Mouse (Mus musculus): ENCODE measurements around the gene Pkd2l1.
A peak's percentile ranks its signal among the peaks of the same experiment; 100 is the strongest.
"Not testable (repeated sequence)": the region's sequence is repeated elsewhere in the genome, so short reads cannot be mapped to it uniquely, and the experiment has no call there.

Pkd2l1 gene

GRCm38 (mm10) chr19:44157005-44157404, 35.2 kb downstream of the Pkd2l1 start:
- DNase-seq, result no peak

GRCm38 (mm10) chr19:44153781-44154180, 38.5 kb downstream of the Pkd2l1 start:
- no peak for DNase-seq

GRCm38 (mm10) chr19:44148991-44149390, 43.3 kb downstream of the Pkd2l1 start:
- no peak for DNase-seq

GRCm38 (mm10) chr19:44148345-44148744, 43.9 kb downstream of the Pkd2l1 start:
- DNase-seq, result no peak

- no peak for DNase-seq
Observed at GRCm38 (mm10) chr19:44146951-44147350, 45.3 kb downstream of the Pkd2l1 start.

GRCm38 (mm10) chr19:44146568-44146879, 45.7 kb downstream of the Pkd2l1 start:
- DNase-seq, result no peak

- DNase-seq, result peak; percentile 91 to 93
Observed at GRCm38 (mm10) chr19:44145702-44146567, 46.3 kb downstream of the Pkd2l1 start, which contains the start of gene Bloc1s2. Bloc1s2 (minus strand) TSS chr19:44146446.

- no peak for DNase-seq
Observed at GRCm38 (mm10) chr19:44144366-44144765, 47.9 kb downstream of the Pkd2l1 start.

GRCm38 (mm10) chr19:44135960-44136485, 56.2 kb downstream of the Pkd2l1 start:
- peak; percentile 15 to 19 for DNase-seq

- DNase-seq, result peak; percentile 89 to 92
Observed at GRCm38 (mm10) chr19:44135072-44135959, 56.9 kb downstream of the Pkd2l1 start, which contains the start of gene Cwf19l1. Cwf19l1 (minus strand) TSS chr19:44135876.

GRCm38 (mm10) chr19:44132917-44133316, 59.3 kb downstream of the Pkd2l1 start:
- DNase-seq, result no peak

GRCm38 (mm10) chr19:44128560-44128959, 63.7 kb downstream of the Pkd2l1 start:
- no peak for DNase-seq

- no peak for DNase-seq
Observed at GRCm38 (mm10) chr19:44127729-44128497, 64.3 kb downstream of the Pkd2l1 start.

- DNase-seq, result no peak
Observed at GRCm38 (mm10) chr19:44121137-44121536, 71.1 kb downstream of the Pkd2l1 start.

GRCm38 (mm10) chr19:44120686-44121085, 71.6 kb downstream of the Pkd2l1 start:
- not testable (repeated sequence) for DNase-seq

GRCm38 (mm10) chr19:44117793-44118192, 74.4 kb downstream of the Pkd2l1 start:
- DNase-seq, result no peak

- DNase-seq, result no peak
Observed at GRCm38 (mm10) chr19:44111706-44112105, 80.5 kb downstream of the Pkd2l1 start.

- DNase-seq, result no peak
Observed at GRCm38 (mm10) chr19:44110356-44110755, 81.9 kb downstream of the Pkd2l1 start.

- DNase-seq, result no peak
Observed at GRCm38 (mm10) chr19:44108996-44109395, 83.2 kb downstream of the Pkd2l1 start.

- no peak for DNase-seq
Observed at GRCm38 (mm10) chr19:44107661-44108521, 84.4 kb downstream of the Pkd2l1 start.

Data from cerebellum, postnatal 36 days (tissue).